Mouse (Mus musculus) lung, postnatal 0 days (tissue): ENCODE data around the gene Ggta1.

Experiments used
- CTCF ChIP-seq: IDR thresholded peaks from 2 replicates; pipeline ENCODE4 v1.5.1; 2016; ENCODE audit warnings: antibody characterized with exemption, mild to moderate bottlenecking
- EP300 ChIP-seq: IDR thresholded peaks from 2 replicates; pipeline ENCODE4 v1.6.1; 2016; ENCODE audit warnings: antibody characterized with exemption, mild to moderate bottlenecking, control low read depth

- no peak for TF ChIP-seq CTCF
- no peak for TF ChIP-seq EP300
Measured at GRCm38 (mm10) chr2:35437796-35438195, 25.2 kb downstream of the Ggta1 start.
